Mouse (Mus musculus): Measurements from ENCODE around the gene Glmp.
"Not testable (repeated sequence)": the region's sequence is repeated elsewhere in the genome, so short reads cannot be mapped to it uniquely, and the experiment has no call there.

GRCm38 (mm10) chr3:88366830-88367428 lies 42.1 kb downstream of the Glmp start:
- not testable (repeated sequence) for TF ChIP-seq CTCF (IDR thresholded peaks at IDR 0.05; ENCODE audit: low read depth, low read length); POLR2A (IDR thresholded peaks at IDR 0.05; ENCODE audit: extremely low read depth, insufficient read depth, low read length)

Data from liver, adult 2 months (tissue).